Mouse (Mus musculus): ENCODE measurements at regions not wholly inside any gene's neighbourhood (a gene's known extent, or its start where the extent isn't known, plus 50 kb on each side); places are given as distances from the start of the nearest gene placed in this dataset.

DNA sequence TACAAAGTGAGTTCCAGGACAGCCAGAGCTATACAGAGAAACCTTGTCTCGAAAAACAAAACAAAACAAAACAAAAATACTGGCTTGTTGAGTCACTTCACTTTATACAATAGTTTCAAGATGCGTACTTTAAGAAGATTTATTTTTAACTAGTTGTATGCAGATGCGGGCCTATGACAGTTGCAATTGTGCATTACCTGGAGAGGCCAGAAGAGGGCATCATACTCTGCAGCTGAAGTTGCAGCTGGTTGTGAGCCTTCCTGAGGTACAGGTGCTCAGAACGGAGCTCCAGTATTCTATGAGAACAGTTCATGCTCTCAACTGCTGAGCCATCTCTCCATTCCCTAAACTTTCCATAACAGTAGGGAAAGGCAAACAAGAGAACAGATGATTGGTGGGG lies 314.2 kb upstream of the 4931429L15Rik start:
- no peak for DNase-seq (ENCODE audit: low spot score)

DNA sequence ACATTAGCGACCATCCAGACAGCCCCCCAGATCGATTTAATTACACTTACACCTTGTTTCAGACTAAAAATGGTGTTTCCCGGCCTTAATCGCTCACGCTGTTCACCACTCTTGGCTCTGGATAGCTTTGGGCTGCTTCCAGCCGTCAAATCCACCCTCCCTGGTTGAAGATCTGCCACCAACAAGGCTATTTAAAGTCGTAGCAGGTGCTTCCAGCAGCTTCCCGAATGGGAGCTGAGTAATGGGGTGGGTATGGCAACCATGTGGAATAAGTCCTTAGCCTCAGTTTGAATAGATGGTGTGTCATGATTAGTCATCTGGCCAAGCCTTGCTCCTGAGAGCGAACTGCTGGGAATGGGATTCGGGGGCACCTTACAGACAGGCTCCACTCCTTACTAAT lies 312.8 kb upstream of the 4931429L15Rik start:
- no peak for DNase-seq (ENCODE audit: low spot score)

DNA sequence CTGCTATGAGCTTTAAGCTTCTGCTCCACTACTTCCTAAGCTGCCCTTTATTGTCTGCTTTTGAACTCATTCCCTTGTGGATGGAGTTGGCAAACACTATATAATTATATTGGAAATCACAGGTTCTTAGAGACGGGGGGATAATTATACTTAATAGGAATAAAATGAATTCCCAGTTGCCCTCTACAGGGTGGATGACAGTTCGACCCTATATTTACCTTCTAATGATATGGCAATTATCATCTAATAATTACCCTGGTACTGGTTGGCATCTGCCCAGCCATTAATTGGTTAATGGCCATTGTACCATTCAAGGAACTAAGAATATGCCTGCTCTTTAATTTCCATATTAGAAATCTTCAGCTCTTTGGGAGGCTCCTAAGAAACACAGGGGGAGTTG lies 302.5 kb upstream of the 4931429L15Rik start:
- DNase-seq (ENCODE audit: low spot score): no peak

DNA sequence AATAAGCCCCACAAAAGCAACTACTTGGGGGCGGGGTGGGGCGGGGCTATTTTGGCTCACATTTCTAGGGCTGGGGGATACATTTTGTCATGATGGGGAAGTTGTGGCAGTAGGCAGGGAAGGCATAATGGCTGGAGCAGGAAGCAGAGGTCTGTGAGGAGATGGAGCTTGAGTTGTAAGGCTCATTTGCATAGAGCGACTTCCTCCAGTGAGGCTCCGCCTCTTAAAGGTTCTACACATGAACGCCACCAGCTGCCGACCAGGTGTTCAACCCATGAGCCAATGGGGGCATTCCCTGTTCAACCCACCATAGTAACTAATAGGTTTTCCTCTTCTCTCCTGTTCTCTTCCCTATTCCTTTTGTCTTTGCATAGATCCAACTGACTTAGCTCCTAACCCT lies 302.1 kb upstream of the 4931429L15Rik start:
- no peak for DNase-seq (ENCODE audit: low spot score)

DNA sequence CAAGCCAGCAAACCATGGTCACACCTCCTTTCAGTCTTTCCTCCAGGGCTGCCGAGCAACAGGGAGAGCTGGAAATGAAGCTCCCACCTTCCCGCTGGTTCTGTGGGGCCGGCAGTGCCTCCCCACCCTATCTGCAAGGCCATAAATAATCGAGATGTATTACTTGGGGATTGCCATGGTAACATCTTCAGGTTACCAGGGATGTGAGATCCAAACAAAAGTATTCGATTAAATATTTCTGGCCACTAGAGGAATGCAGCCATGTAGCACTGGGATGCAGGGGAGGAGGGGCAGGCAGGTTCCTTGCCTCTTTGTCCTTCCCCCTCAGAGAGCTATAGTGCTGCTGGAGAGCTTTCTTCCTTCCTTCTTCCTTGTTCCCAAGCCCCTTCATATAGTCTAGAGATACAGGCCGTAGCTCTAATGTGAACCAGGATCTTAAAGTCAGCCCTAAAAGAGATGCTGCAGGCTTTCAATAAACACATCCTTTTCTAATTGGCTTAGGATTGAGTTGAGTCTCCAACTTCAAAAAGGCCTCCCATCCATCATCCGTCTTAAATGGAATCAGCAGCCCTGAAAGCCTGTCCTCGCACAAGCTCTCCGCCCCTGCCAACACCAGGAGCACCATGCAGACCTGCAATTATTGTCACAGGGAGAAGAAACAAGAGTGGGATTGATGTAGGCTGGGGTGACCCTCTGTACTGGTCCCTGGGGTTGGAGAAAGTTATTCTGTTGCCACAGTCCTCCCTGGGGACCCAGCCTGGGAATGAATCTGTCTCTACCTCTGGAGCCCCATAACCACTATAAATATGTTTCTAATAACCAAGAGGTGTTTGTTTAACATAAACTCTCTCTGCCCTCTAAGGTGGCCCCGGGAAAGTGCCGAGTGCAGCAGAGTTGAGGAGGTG lies 290.6 kb upstream of the 4931429L15Rik start:
- DNase-seq (ENCODE audit: low spot score): no peak

DNA sequence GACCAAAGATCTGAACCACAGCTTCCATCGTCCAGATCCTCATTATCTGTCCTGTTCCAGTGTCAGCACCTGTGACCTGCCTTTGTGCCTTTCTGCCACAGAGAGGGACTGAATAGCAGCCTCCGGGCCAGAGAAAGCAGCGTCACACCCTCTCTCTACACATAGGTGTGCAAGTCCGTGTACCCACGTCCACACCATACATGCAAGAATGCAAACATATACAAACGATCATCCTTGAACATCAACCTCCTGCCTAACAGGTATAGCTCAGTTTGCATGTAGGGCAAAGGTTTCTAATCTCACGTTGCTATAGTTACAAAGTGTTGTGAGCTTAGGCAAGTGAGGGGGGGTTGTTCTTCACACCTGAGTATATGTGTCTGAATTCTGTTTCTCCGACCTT lies 288.9 kb upstream of the 4931429L15Rik start:
- no peak for DNase-seq (ENCODE audit: low spot score)

DNA sequence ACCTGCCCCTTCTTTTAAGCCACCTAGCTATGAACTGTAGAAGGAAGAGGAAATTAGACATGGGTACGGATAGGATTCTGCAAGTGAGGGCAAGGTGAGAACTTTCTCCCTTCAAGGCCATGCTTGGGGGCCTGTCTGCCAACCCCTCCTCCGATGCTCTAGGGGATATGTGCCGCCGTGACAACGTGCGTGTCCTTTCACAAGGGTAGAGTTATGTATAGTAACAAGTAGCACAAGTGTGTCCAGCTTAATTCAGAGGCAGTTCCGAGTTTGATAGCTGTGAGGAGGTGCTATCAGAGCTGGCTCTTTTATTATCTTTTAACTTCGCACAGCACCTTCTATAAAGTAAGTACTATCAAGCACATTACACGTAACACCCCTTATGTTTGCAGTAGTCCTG lies 281.0 kb upstream of the 4931429L15Rik start:
- DNase-seq (ENCODE audit: low spot score): no peak

DNA sequence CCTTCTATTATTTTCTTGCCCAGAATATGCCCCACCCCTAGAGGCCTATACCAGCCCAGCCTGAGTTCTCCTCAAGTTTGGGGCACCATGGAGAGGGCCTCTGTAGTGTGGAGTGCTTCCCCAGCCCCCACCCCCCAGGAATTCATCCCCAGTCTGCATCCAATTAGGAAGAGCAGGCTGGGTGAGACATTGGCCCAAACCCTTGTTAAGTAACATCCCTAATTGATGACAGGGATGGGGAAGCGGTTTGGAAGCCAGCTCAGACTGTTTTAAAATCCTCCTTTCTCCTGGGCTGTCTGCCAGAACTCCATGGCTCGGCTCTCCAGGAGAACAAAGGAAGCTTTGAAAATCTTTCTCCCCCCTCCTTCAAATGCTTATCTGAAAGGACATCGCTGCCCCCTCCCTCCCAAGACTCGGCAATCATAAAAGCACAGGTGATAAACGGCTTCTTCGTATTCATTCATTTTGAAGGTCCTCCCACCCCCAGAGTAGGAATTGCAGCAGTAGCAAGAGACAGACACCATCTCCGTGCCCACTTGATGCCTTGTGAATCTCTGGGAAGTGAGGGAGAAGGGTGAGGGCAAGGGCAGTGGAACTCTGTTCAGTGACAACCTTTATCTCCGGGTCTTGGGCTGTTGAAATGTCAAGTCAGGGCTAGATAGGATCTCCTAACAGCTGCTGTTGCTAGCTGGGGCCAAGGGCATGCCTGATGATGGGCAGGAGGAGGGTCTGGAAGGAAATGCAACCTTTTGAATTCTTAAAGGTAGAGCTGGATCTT lies 280.3 kb upstream of the 4931429L15Rik start:
- no peak for DNase-seq (ENCODE audit: low spot score)

DNA sequence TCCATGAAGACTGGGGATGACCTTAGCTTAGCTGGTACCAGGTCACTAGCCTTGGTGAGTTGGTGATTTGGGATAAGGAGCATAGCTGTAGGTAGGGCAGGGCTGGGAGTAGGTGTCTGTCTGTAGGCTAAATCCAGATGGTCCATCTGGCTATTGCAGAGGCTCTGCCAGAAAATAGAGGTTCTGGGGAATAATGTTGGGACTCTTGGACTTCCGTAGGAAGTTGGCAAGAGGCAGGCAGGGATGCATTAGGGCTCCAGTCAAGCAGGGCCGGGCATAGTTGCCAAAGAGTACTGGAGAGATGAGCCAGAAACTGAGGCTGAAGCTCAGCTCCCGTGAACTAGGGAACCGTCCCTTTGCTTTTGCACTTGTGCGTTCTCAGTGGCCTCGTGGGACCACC lies 278.7 kb upstream of the 4931429L15Rik start:
- DNase-seq (ENCODE audit: low spot score): no peak

DNA sequence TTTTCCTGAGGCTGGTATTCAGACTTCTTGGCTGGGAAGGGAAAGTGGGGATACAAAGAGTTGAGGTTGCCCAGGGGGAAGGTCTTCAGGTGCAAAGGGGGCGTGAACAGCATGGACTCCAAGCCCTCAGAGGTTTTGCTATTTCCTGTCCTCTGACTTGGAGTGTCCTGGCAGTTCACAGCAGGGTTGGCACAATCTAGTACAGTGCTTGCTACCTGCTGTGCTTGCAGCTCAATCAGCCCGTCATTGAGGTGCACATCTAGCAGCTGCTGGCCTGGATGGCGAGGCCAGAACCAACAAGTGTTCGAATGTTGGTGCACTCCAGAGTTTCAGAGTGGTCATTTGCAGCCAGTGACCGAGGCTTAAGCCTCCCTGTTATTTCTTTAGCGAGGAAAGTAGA lies 273.7 kb upstream of the 4931429L15Rik start:
- no peak for DNase-seq (ENCODE audit: low spot score)

DNA sequence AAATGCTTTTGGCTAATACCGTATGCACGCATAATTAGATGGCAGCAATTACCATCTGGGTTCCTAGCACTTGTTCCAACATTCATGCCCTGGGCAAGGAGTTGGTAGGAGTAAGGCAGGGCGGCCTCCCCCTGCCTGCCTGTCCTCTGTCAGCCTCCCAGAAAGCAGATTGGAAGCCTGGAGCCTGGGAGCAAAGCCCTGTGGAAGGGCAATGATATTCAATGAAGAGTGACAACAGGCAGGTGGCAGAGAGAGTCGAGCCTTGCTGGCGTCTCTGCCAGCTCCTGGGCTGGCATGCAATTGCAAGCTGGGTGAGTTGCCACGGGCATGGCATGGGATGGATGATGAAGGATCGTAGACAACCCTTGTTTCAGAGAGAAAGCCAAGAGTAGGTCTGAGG lies 273.1 kb upstream of the 4931429L15Rik start:
- DNase-seq (ENCODE audit: low spot score): no peak

DNA sequence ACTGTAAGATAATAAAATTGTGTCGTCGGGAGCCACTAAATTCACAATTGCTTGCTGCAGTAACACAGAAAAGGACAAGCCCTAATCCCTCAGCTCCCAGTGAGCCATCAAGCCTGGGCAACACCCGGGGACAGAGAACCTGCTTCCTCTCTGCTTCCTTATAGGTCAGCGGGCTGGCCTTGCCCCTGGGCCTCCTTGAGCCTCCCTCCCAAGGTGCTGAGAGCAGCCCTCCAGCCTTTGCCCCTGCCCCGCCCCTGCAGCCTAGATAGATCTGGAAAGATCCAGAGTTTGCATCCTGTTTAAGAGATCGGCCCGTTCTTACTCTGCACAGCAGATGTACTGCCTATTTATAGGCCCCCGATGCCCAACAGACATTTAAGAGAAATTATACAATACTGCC lies 267.0 kb upstream of the 4931429L15Rik start:
- no peak for DNase-seq (ENCODE audit: low spot score)

DNA sequence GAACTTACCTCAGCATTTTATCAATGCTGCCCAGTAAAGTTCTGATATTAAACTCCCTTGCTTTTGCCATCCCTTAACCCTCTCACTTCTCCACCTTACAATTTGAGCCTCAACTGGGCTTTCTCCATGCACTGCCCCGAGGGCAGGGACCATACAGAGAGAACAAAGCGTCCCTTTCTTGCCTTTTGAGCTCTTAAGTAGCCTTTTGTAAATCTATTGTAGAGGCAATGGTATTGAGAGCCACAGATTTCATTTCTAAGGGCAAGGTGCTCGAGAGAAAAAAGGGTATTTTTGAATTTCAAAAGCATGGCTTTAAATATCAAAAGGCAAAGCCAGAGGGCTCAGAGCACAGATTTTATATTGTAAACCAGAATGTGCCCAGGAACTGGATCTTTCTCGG lies 262.1 kb upstream of the 4931429L15Rik start:
- no peak for DNase-seq (ENCODE audit: low spot score)

DNA sequence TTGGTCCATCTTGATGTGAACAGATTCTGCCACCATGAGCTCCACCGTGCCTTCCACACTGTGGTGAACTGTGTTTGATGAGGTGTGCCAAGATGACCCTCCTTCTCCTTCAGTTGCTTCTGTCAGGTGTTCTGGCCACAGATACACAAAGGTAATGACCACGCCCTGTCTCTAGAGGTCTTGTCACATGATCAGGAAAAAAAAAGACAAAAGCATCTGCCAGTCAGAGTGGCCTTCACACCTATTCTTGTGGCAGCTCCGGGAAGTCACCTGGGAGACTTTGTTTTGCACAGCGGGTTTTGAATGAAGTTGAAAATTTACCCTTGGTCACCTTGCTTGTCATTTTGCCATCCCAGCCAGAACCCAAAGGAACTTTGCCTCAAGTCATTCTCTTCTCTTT lies 242.5 kb upstream of the 4931429L15Rik start:
- DNase-seq (ENCODE audit: low spot score): no peak

DNA sequence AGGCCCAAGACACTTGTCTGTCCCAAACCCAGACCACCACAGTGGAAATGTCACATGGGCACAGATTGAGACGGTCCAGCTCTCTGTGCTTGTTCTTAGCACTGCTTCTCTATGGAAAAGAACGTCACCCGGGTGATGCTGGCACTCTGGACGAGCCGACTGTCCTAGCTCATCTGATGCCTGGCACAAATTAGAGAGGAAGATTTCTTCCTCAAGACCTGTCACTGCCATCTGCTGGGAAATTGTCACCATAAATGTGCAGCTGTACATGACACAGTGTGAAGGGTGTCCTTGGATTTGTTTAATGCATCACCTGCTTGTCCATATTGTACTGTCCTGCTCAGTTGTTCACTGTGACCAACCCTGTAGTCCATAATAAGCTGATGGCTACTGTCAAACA lies 238.7 kb upstream of the 4931429L15Rik start:
- no peak for DNase-seq (ENCODE audit: low spot score)

DNA sequence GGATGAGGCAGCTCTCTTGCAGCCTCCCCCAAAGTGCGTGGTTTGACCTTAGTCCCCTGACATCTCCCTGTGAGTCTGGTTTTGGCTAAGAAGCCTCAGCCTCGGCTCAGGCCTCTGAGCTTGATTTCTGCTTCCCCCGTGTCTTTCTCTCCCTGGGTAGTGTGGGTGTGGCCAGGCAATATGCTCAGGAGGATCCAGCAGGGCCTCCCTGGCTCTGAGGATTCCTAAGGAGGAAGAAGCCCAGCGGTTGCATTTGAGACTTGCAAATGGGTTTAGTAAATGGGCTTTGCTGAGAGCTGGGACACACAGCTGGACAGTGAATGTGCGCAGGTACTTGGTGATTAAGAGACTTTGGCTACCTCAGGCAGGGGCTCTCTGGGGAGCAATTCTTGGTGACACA lies 238.0 kb upstream of the 4931429L15Rik start:
- no peak for DNase-seq (ENCODE audit: low spot score)

DNA sequence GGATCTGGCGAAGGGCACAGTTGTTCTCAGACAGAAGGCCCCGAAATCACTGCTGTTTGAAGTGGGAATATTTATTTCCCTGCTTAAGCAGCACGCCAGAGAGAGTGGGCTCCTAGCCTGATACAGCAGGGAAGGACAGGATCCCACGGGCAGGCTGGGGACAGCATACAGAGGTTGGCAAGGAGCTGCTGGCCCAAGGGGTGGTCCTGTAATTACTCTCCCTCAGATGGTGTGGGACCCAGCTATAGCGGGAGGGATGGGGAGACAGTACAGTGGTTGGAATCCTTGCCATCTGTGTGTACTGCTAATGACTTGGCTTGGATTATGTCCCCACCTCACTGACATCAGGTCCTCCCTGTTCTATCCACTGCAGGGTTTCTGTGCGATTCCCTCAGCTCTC lies 235.4 kb upstream of the 4931429L15Rik start:
- DNase-seq (ENCODE audit: low spot score): no peak

DNA sequence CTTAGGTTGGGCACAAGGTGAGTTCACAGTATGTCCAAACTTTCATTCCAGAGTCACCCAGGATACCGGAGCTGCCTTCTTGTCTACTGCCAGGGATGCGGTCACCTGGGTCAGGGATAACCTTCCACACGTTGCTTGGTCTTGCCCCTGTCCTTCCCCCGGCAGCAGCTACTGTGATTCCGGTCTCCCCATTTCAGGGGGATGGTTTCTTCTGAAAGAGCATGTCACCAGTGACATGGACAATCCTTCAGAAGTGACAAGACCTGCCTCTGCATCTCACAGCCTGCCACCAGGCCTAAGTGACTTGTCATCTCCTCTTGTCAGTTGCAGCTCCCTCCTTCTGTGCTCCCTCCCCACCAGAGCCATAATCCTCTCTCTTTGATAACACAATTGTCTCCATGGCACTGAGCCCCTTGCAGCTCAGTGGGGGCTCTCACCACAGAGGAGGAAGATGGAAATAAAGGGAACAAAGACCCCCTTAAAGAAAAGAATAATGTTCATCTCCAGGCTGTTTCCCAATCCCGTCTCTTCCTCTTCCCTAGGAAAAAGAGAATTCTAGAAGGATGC lies 234.9 kb upstream of the 4931429L15Rik start:
- no peak for DNase-seq (ENCODE audit: low spot score)

DNA sequence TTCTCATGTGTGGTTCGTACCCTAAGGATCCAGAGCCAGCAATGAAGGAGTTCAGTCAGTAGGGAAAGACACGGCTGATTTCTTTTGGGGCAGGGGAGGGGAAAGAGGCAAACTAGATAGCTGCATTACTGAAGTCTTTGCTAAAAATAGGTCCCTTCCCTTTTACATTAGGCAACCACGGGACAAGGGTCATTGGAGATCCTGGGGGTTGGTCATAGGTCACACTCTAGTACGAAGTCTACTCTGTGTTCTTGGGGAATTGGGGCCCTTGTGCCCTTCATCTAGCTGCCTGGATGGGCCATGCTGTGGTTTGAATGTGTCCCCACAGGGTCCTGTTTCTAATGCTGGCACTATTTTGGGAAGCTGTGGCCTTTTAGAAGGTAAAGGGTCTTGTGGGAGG lies 229.6 kb upstream of the 4931429L15Rik start:
- DNase-seq (ENCODE audit: low spot score): no peak

DNA sequence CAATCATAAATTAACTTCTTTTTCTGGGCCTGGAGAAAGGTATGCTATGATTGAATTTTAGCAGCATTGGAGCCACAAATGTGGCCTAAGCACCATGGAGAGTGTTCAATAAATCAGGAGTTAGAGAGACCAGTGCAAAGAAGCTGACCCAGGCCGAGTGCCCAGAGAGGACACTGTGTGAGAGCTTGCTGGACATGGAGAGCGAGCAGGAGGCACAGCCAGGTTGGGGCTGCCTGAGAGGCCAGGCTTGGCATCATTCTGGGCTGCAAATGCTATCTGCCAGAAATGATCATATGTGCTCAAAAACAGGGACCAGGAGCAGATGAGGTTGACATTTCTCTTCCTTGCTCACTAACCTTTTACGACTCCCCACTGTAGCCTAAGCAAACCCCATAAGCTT lies 224.5 kb upstream of the 4931429L15Rik start:
- no peak for DNase-seq (ENCODE audit: low spot score)

DNA sequence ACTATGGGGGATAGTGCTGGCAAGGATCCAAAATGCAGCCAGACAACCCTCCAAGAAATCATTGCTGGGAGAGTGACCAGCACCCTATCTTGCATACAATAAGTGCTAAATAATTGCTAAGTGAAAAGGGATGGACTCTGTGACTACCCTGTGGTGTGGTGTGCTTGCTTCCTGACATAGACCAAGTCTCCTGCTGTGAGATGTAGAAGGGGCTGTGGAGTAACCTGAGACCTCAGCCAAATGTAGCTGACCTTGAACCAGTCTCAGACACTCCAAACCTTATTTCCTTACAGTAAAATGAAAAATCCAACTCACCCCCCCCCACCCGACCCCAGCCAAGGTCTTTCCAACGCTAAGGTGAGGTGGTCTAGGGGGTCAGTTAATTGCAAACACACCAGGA lies 221.2 kb upstream of the 4931429L15Rik start:
- DNase-seq (ENCODE audit: low spot score): no peak

DNA sequence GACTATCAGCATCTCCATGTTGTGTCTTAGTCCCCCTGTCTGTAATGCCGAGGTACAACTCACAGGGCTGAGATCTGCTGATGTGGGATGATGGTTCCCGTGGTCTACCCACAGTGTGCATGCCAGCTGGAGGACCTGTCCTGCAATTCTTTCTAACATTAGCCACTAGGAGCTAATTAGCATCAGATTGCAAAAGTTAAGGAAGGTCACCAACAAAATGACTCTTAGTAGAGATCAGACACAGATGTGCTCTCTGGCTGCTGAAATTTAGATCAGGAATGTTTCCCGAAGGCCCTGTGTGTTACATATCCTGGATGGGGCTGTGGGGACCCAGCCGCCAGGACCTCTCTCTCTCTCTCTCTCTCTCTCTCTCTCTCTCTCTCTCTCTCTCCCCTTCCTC lies 218.8 kb upstream of the 4931429L15Rik start:
- DNase-seq (ENCODE audit: low spot score): no peak

Data from ovary, adult 18-20 months (tissue).